Mouse (Mus musculus) embryonic facial prominence, embryonic 10.5 days (tissue): ENCODE measurements around the gene Mrpl2. TPM values are rescaled to one million over a fixed set of nuclear protein-coding genes. Genes with fewer than 3 reads are reported as not detected.

Experiments
- DNase-seq: peaks from one replicate; pipeline ENCODE4 v3.0.0-alpha.2; 2017; ENCODE audit warnings: low spot score
- H3K27ac ChIP-seq: fragments of 300-500 bp; sonication (generic); replicated peaks from 2 replicates; pipeline ENCODE4 v1.5.1; 2016; ENCODE audit warnings: mild to moderate bottlenecking
- H3K27me3 ChIP-seq: fragments of 300-500 bp; sonication (generic); replicated peaks from 2 replicates; pipeline ENCODE4 v1.6.1; 2016; ENCODE audit warnings: low read depth, mild to moderate bottlenecking; ENCODE audit not compliant: poor library complexity, severe bottlenecking
- H3K36me3 ChIP-seq: fragments of 300-500 bp; sonication (generic); replicated peaks from 2 replicates; pipeline ENCODE4 v1.6.1; 2016; ENCODE audit warnings: mild to moderate bottlenecking, moderate library complexity
- H3K4me1 ChIP-seq: fragments of 300-500 bp; sonication (generic); 2 replicates; pipeline ENCODE4 v1.6.1; 2016
- H3K4me3 ChIP-seq: fragments of 300-500 bp; sonication (generic); 2 replicates; pipeline ENCODE4 v1.5.1; 2016; ENCODE audit warnings: mild to moderate bottlenecking, moderate library complexity
- H3K9me3 ChIP-seq: fragments of 300-500 bp; sonication (generic); 2 replicates; pipeline ENCODE4 v1.6.1; 2016; ENCODE audit warnings: mild to moderate bottlenecking
- WGBS: fragments of 180-500 bp; shearing (Covaris S2); methylation state at CpG from one replicate; pipeline ENCODE4 v1.1.7; 2016; 5-methylcytosine and 5-hydroxymethylcytosine counted together
- polyA plus RNA-seq: library from polyadenylated mRNA; unstranded; fragments of >200 nt; fragmentation: Nextera tagmentation; extraction: Ambion mirVana; gene quantifications from 2 replicates; pipeline ENCODE4 v1.2.1, GENCODE M21; 2016

The Mrpl2 gene
- polyA plus RNA-seq, 1 experiment from 2014 or later = 124 TPM

DNA sequence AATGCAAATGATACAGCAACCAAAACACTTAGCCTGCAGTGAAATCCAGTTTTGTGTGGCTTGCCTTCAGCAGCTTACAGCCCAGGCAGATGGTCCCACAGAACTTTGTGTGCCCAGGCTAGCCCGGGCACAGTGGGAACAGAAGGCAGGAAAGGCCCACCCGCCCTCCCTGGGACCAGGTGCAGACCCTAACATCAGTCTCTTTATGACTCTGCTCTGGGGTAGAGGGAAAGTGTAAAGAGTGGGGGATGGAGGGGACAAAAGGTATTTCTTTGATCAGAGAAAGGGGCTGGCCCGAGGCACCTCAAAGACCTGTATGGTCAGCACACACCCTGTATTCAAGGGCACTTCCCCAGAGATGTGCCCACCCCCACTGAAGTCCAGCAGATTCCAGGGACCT, 32.8 kb upstream of the Mrpl2 start:
- Histone ChIP-seq H3K36me3 (peaks cover 26% of the 10 kb centered on the region), H3K27me3 (no peaks in the 10 kb centered on the region), H3K4me3 (0 out of 2 replicates have a peak overlapping the region, but pooled peaks have one; percentile 11), H3K27ac (peak overlapping the region; percentile 55), H3K9me3 (no peaks in the 10 kb centered on the region), H3K4me1 (peaks cover 86% of the 10 kb centered on the region)
- DNase-seq = no peak
- WGBS = 58% methylated on average over 3 of the region's 3 CpGs

DNA sequence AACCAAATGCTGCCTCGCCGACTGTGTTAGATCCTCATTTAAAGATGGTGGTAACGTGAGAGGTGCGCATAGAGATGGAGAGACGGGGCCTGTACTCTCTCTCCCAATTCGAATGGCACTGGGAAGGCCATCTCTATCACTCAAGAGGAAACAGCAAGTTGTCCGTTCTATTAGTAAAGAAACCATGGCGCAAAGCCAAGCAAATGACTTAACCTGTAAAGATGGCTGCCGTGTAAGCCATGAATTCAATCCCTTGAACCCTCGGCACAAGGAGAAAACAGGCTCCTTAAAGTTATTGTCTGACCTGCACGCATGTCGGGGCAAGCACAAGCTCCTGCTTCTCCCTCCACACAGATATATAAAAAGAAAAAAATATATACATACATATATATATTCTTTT, 28.2 kb upstream of the Mrpl2 start:
- H3K4me3 ChIP-seq = peak overlapping the region; percentile 47
- WGBS = 64% methylated on average over 12 of the region's 12 CpGs
- DNase-seq = no peak
- peaks cover 5% of the 10 kb centered on the region; the same call in 1 of the 2 replicates for H3K36me3 ChIP-seq
- no peaks in the 10 kb centered on the region for H3K9me3 ChIP-seq
- peaks cover 96% of the 10 kb centered on the region for H3K4me1 ChIP-seq
- H3K27me3 ChIP-seq = no peaks in the 10 kb centered on the region
- peak overlapping the region; percentile 96 for H3K27ac ChIP-seq

DNA sequence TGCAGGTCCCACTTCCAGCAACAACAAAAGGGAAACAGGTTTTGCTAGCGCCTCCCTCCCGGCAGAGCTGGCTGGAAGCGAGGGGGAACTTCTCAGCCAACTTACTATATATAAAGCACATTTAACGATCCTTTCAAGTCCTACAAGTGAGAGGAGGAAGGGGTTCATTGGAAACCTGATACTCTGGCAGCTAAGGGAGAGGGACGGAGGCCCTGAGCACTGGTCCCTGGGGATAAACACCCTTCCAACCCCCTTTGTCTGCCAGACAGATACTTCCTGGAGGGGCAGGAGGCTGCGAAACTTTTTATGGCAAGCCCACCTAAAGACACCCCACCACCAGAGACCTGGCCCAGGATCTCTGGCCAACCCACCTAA, 27.6 kb upstream of the Mrpl2 start:
- peaks cover 5% of the 10 kb centered on the region; the same call in 1 of the 2 replicates for H3K36me3 ChIP-seq
- WGBS = 6% methylated on average over 6 of the region's 6 CpGs
- no peaks in the 10 kb centered on the region for H3K27me3 ChIP-seq
- H3K27ac ChIP-seq = peak overlapping the region; percentile 96
- peak overlapping the region; percentile 47 for H3K4me3 ChIP-seq
- H3K4me1 ChIP-seq = peaks cover 96% of the 10 kb centered on the region
- DNase-seq = no peak
- no peaks in the 10 kb centered on the region for H3K9me3 ChIP-seq

DNA sequence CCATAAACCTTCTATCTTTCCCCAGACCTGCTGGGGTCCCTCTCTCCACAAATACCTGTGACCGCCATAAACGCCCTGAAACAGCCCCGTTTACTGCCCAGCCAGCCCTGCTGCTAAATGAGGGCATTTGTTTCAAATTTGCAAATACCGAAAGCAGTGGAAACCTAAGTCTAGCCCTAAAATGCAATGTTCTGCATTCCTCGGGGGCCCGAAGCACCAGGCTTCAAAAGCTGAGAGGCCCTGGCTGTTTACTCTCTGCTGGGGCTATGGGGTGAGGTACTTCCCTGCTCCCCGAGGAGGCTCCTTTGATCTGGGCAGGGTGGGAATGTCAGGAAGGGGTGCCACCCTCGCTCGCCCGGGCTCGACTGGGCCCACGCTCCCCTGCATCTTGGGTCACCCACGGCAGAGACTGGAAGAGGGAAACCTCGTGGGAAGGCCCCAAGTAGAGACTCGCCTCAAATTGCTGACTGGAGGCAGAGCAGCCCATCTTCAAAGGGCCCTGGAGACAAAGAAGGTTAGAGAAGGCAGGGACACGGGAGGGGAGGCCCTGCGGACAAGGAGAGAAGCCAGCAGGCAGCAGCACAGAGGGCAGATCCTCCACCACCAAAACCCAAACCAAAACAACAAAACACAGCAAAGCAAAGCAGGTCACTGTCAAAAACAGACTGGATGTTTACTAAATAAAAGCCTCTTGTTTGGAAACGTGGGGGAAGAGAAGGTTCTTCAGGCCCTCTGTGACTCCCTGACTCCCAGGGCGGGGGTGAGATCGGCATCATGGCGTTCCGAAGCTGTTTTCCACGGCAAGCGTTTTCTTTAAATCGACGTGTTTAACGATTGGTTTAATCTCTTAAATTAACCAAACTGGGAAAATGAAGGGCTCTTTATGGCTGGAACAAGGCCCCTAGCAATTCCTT, 27.0 kb upstream of the Mrpl2 start:
- peak overlapping the region; percentile 47 for H3K4me3 ChIP-seq

DNA sequence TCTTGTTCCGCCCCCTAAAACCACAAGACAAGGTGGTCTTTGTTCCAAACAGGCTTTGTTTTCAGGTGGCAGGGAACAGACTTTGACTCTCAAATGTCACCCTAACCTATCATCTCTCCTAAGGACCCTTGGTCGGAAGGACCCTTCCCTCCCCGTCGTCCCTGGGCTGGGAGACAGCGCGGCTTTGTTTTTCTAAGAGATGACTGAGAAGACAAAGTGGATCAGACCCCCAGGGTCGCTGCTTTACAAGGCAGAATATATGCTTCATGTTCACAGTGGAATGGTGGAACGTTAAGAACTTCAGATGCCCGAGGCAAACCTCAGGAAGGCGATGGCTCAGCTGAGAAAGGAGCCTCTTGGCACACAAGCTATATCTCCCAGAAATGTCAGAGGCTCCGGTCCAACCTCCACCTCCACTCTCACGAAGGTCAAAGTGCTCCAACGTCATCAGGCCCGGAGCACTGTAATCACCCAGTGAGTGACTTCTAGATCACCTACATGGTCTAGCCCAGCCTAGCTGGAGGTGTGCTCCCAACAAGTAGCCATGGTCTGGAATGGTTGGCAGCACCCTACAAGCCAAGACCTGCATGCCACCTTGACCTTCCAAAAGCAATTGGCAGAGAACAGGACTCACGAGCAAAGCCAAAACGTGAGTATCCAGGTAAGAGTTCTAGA, 26.2 kb upstream of the Mrpl2 start:
- Histone ChIP-seq H3K9me3 (no peaks in the 10 kb centered on the region), H3K27ac (peak overlapping the region; percentile 96), H3K36me3 (peaks cover 5% of the 10 kb centered on the region; the same call in 1 of the 2 replicates), H3K4me3 (peak overlapping the region; percentile 47), H3K4me1 (peaks cover 98% of the 10 kb centered on the region), H3K27me3 (no peaks in the 10 kb centered on the region)
- DNase-seq = peak; percentile 42
- WGBS = 23% methylated on average over 16 of the region's 16 CpGs

More for the DNA sequence above, 27.0 kb upstream of the Mrpl2 start:
- WGBS = 4% methylated on average over 27 of the region's 27 CpGs
- Histone ChIP-seq H3K9me3 (no peaks in the 10 kb centered on the region), H3K4me1 (peaks cover 96% of the 10 kb centered on the region), H3K27ac (peak overlapping the region; percentile 96), H3K27me3 (no peaks in the 10 kb centered on the region), H3K36me3 (peaks cover 5% of the 10 kb centered on the region; the same call in 1 of the 2 replicates)
- peak; percentile 67 for DNase-seq

DNA sequence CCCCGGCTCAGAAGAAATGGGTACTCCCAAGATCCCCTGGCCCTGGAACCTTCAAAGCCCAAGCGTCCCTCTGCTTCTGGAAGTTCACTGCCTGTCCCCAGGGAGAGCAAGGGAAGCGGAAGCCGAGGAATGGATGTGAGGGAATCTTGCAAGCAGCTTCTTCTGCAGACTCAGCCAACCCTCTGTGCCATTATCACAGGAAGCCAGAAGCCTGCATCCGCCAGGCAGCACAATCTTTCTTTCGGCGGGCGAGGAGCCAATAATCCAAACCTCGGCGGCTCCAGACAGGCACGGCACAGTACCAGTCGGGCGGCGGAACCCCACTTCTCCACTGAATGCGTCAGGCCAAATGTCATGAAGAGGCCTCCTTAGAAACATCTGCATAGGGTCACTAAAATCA, 24.7 kb upstream of the Mrpl2 start:
- DNase-seq = no peak
- H3K27ac ChIP-seq = peak overlapping the region; percentile 10; the same call in 1 of the 2 replicates
- H3K4me3 ChIP-seq = no peak overlapping the region
- no peaks in the 10 kb centered on the region for H3K9me3 ChIP-seq
- H3K27me3 ChIP-seq = no peaks in the 10 kb centered on the region
- H3K36me3 ChIP-seq = peaks cover 5% of the 10 kb centered on the region; the same call in 1 of the 2 replicates
- 79% methylated on average over 15 of the region's 15 CpGs for WGBS
- peaks cover 100% of the 10 kb centered on the region for H3K4me1 ChIP-seq

DNA sequence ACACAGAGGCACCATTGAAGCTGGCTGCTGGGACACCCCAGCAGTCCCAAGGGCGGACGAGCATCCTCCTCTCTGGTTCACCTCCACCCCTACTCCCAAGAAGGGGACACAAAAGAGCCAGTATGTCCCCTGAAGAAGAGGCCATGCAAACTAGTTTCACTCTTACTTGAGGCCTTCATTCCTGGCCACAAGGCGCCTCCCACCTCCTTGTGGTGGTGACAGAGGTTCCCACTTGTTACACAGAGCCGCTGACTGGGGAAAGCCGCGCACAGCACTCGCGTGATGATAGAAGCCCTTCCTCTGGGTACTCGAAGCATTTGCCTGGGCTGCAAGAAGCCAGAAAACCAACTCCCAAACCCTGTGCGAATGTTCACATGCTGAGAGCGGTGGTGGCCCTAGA, 23.8 kb upstream of the Mrpl2 start:
- Histone ChIP-seq H3K27ac (peak overlapping the region; percentile 70), H3K4me3 (0 out of 2 replicates have a peak overlapping the region, but pooled peaks have one; percentile 18), H3K36me3 (peaks cover 5% of the 10 kb centered on the region; the same call in 1 of the 2 replicates), H3K9me3 (no peaks in the 10 kb centered on the region), H3K4me1 (peaks cover 100% of the 10 kb centered on the region), H3K27me3 (no peaks in the 10 kb centered on the region)
- WGBS = 76% methylated on average over 11 of the region's 11 CpGs
- no peak for DNase-seq

DNA sequence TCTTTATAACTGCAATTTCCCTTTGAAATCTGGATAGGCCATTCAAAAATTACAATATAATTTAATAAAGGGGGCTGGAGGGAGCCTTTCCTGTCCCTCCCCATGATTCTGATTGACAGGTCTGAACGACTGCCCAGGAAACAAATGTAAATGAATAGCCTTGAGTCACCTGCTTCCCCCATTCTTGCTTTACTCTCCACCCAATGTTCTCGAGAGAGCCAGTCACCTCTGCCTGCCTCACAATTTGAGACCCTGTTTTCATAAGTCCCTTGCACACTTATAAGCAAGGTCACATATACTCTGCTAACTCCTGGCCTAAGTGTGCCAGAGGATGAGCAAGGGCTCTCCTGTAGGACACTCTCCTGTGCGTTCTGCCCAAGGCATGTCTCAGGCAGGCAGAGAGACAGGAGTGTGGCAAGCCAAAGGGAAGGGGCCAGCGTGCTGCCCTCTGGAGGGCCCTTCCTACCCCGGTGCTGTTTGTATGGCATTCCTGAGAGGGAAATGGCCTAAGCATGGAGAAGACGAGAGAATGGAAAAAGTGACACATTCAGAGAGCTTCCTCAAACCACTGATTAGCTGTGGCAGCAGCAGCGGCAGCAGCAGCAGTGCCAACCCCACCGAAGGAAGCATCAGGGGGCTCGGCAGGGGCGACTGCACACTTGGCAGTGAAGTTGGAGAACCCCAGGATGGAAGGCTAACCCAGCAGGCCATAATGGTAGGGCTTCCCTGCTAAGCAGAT, 22.0 kb upstream of the Mrpl2 start:
- H3K4me3 ChIP-seq = peak overlapping the region; percentile 19; the same call in 1 of the 2 replicates
- H3K9me3 ChIP-seq = no peaks in the 10 kb centered on the region
- WGBS = 32% methylated on average over 10 of the region's 10 CpGs
- H3K27ac ChIP-seq = peak overlapping the region; percentile 21
- peaks cover 95% of the 10 kb centered on the region for H3K4me1 ChIP-seq
- peaks cover 5% of the 10 kb centered on the region; the same call in 1 of the 2 replicates for H3K36me3 ChIP-seq
- no peak for DNase-seq
- no peaks in the 10 kb centered on the region for H3K27me3 ChIP-seq

DNA sequence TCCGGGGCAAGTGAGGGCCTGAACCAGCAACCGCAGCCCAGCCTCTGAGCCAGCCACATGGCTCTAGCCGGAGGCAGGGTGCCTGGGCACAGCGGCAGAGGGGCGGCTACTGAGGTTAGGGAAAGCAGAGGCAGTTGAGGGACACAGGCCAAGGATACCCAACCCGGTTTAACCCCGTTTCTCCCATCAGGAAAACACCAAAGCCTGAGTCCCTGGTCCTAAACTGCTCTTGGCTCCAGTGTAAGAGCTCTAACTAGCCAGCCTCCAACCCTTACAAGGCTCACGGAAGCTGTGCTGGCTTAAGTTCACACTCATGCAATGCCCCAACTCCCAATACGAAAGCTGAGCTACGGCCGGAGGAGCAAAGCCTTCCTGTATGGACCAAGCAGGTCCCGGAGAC, 21.4 kb upstream of the Mrpl2 start:
- Histone ChIP-seq H3K4me1 (peaks cover 94% of the 10 kb centered on the region), H3K27me3 (no peaks in the 10 kb centered on the region), H3K36me3 (peaks cover 5% of the 10 kb centered on the region; the same call in 1 of the 2 replicates), H3K4me3 (peak overlapping the region; percentile 19; the same call in 1 of the 2 replicates), H3K9me3 (no peaks in the 10 kb centered on the region), H3K27ac (peak overlapping the region; percentile 21)
- 65% methylated on average over 12 of the region's 12 CpGs for WGBS
- DNase-seq = no peak

DNA sequence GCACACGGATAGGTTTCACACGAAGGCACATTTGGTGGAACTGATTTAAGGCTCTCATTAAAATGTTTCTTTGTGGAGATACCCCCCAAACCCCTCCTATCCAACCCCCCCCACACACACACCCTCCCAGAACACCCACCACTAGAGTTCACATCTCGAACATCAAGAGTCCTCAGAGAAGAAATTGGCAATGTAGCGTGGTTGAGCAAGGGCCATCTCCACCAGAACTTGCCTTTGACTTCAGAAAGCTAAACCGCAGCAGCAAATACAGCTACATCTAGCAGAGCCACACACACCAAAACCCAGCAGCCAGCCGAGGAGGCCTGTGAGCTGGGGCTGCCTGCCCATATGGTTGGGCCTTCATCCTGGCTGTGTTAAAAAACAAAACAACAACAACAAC, 18.6 kb upstream of the Mrpl2 start:
- Histone ChIP-seq H3K9me3 (no peaks in the 10 kb centered on the region), H3K4me1 (peaks cover 88% of the 10 kb centered on the region), H3K27me3 (no peaks in the 10 kb centered on the region), H3K4me3 (peak overlapping the region; percentile 97), H3K36me3 (peaks cover 11% of the 10 kb centered on the region), H3K27ac (peak overlapping the region; percentile 97; the same call in 1 of the 2 replicates)
- WGBS = 68% methylated on average over 6 of the region's 6 CpGs
- DNase-seq = no peak

DNA sequence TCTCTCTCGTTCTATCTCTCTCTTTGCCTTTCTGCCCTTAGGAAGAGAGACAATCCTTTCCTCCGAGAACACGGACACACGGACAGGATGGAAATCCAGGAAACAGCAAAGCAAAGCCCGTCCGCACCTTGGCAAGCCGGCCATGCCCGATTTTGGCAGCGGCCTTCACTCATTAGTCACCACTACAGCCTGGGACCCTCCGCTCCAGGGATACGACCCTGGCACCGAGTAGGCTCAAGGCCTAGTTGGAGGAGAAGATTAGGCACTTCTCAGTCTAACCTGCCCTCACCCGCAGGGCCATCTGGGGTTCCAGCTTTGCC, 17.6 kb upstream of the Mrpl2 start:
- peak overlapping the region; percentile 97 for H3K27ac ChIP-seq
- H3K4me1 ChIP-seq = peaks cover 78% of the 10 kb centered on the region
- H3K27me3 ChIP-seq = no peaks in the 10 kb centered on the region
- H3K4me3 ChIP-seq = peak overlapping the region; percentile 97
- WGBS = 1% methylated on average over 13 of the region's 13 CpGs
- H3K9me3 ChIP-seq = no peaks in the 10 kb centered on the region
- peaks cover 16% of the 10 kb centered on the region for H3K36me3 ChIP-seq
- no peak for DNase-seq
